Mouse (Mus musculus): Measurements from ENCODE around the gene Zfp688. TPM values are rescaled to one million over a fixed set of nuclear protein-coding genes. Genes with fewer than 3 reads are reported as not detected.
"Not testable (repeated sequence)": the region's sequence is repeated elsewhere in the genome, so short reads cannot be mapped to it uniquely, and the experiment has no call there.

The Zfp688 gene
- 21.1 and 22.7 TPM in 2 replicates for total RNA-seq (2017)

DNA sequence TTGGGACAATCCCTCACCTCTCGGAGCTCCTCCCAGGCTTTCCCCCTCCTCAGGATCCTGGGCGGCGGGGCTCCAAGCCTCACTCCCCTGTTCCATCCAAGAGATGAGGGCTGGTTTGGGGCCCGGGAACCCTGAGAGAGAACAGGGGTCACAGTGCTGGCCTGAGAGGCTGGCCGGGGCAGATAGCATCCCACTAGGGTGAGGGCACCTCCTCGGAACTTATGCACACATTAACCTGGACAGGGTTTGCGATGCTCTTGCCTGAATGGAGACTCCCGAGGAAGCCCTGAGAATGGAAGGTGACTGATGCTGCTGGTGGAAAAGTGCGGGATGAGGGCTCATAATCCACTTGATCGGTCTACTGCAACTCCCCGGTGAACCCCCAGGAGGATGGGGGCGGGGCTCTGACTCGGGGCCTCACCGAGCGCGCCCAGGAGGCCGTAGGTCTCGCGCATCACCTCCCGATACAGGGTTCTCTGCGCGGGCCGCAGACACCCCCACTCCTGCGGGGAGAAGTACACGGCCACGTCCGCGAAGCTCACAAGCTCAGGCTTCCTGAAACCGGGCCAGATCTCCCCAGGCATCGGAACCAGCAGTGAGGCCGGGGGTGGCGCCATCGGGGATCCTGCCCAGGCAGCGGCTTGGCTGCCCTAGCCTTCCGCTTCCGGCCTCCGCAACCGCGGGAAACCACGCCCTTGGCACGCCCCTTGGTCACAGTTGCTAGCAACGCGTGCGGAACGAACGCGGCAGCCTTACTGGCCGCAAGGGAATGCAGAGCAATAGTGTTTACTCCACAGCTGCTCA lies at the start of gene Zfp688:
Gene Zfp688 (minus strand): TSS at position 681 of the 804 bp plus-strand sequence.
- ATAC-seq (ENCODE audit: extremely low read depth, insufficient number of reproducible peaks, low FRiP score, poor library complexity, severe bottlenecking), result peak; percentile 95

DNA sequence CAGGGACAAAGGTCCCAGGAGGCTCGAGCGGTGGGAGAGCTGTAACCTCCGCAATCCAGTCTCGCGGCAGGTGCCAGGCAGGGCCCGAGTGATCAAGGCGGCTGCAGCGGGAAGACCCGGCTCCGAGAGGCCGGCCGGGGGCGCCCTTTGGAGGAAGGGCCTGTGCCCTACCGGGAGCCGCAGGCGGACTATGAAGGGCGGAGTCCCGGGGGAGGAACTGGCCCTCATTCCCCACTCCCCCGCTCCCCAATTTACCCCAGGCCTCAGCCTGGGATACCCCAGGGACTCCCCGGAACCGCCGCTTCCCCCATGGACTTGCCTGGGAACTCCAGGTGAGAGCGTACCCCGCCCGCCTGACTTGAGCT lies 49.8 kb upstream of the Zfp688 start:
- ATAC-seq (ENCODE audit: extremely low read depth, insufficient number of reproducible peaks, low FRiP score, poor library complexity, severe bottlenecking), result no peak

- peak; percentile 92 for ATAC-seq (ENCODE audit: extremely low read depth, insufficient number of reproducible peaks, low FRiP score, poor library complexity, severe bottlenecking)
These were observed 49.1 kb upstream of the Zfp688 start for GRCm38 (mm10) chr7:127470743-127471645.

DNA sequence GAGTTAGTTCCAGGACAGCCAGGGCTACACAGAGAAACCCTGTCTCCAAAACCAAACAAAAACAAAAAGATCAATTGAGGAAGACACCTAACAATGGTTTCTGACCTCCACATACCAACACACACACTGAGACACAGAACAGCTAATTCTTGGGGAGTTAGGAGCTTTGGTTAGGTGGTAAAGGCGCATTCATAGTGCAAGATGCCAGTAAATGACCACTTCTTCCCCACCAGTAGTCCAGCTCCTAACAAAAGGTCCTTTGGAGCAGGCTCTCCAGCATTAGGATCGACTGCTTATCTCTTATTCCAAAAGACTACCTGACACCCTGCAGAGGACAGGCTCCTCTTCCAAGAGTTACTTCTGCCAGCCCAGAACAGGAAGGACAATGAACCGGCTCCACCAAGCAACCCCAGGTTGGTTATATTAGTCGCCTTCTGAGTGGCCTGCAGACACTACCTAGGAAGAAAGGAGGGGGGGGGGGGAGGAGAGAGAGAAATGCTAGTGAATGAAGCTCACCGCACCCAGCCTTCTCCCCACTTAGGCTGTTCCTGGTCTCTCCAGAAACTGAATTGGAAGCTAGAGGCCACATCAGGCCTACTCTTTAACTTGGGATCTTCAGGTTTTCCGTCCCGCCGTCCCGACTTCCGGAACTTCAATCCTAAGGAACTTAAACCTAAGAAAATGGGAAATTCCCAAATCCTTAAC lies 48.3 kb upstream of the Zfp688 start:
- ATAC-seq (ENCODE audit: extremely low read depth, insufficient number of reproducible peaks, low FRiP score, poor library complexity, severe bottlenecking), result no peak

- ATAC-seq (ENCODE audit: extremely low read depth, insufficient number of reproducible peaks, low FRiP score, poor library complexity, severe bottlenecking), result no peak
These were observed 44.7 kb upstream of the Zfp688 start for GRCm38 (mm10) chr7:127466606-127467005.

- not testable (repeated sequence) for ATAC-seq (ENCODE audit: extremely low read depth, insufficient number of reproducible peaks, low FRiP score, poor library complexity, severe bottlenecking)
These were observed 43.8 kb upstream of the Zfp688 start for GRCm38 (mm10) chr7:127465670-127466069.

- ATAC-seq (ENCODE audit: extremely low read depth, insufficient number of reproducible peaks, low FRiP score, poor library complexity, severe bottlenecking), result no peak
These were observed 43.3 kb upstream of the Zfp688 start for GRCm38 (mm10) chr7:127465191-127465590.

GRCm38 (mm10) chr7:127459311-127459710 lies 37.4 kb upstream of the Zfp688 start, which contains the start of gene Prr14:
Gene Prr14 (plus strand): TSS chr7:127459611.
- not testable (repeated sequence) for ATAC-seq (ENCODE audit: extremely low read depth, insufficient number of reproducible peaks, low FRiP score, poor library complexity, severe bottlenecking)

- not testable (repeated sequence) for ATAC-seq (ENCODE audit: extremely low read depth, insufficient number of reproducible peaks, low FRiP score, poor library complexity, severe bottlenecking)
These were observed 36.7 kb upstream of the Zfp688 start for GRCm38 (mm10) chr7:127458371-127459122.

DNA sequence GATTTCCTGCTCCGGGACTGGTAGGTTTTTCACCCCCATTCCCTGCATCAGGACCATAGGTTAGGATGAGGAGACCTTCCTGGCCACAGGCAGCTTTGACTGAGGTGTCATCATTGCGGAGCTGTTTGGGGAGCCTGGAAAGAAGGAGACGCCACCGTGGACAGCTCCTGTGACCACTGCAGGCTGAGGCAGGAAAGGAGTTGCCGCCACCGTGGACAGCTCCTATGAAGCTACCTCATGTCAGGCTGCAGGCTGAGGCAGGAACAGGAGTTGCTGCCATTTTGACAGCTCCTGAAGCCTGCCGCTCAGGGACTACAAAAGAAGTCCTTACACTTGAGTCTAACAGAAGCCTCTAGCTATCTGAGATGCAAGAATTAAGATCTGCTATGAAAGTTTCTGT lies 33.0 kb upstream of the Zfp688 start:
- ATAC-seq (ENCODE audit: extremely low read depth, insufficient number of reproducible peaks, low FRiP score, poor library complexity, severe bottlenecking), result no peak

DNA sequence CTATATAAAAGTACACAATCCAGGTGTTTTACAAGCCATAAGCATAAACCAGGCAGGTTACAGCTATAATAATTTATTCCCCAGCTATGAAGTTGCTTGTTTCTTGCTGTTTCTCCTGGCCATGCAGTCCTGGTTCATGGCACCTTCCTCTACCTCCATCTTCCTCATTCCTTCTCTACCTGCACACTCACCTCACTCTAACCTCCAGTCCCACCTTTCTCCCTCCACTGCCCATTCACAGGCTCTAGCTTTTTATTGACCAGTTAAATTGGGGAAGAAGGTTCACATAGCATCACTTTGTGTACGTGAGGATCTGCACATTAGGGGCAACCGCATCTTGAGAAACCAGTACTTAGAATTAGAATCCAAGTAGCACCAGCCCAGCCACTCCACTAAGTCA lies 31.2 kb upstream of the Zfp688 start:
- ATAC-seq (ENCODE audit: extremely low read depth, insufficient number of reproducible peaks, low FRiP score, poor library complexity, severe bottlenecking), result no peak

- ATAC-seq (ENCODE audit: extremely low read depth, insufficient number of reproducible peaks, low FRiP score, poor library complexity, severe bottlenecking), result no peak
These were observed 28.1 kb upstream of the Zfp688 start for GRCm38 (mm10) chr7:127449966-127450365.

GRCm38 (mm10) chr7:127448521-127449300 lies 26.8 kb upstream of the Zfp688 start, which contains the start of gene Zfp689:
Gene Zfp689 (minus strand): TSS chr7:127449158.
- peak; percentile 96 for ATAC-seq (ENCODE audit: extremely low read depth, insufficient number of reproducible peaks, low FRiP score, poor library complexity, severe bottlenecking)

DNA sequence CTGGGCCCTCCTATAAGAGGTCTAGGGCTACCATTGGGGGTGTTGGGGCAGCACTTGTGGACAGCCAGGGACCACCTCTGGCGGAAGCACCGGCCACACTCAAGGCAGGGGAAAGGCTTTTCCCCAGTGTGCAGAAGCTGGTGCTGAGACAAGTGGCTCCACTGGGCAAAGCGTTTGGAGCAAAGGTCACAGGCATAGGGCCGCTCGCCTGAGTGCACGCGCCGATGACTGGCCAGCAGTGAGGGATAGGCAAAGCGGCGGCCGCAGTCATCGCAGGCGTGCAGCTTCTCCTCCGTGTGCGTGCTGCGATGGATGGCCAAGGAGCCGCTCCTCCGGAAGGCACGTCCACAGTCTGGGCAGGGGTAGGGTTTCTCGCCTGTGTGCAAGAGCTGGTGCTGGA lies 22.1 kb upstream of the Zfp688 start:
- ATAC-seq (ENCODE audit: extremely low read depth, insufficient number of reproducible peaks, low FRiP score, poor library complexity, severe bottlenecking), result no peak

GRCm38 (mm10) chr7:127437724-127438123 lies 15.9 kb upstream of the Zfp688 start:
- ATAC-seq (ENCODE audit: extremely low read depth, insufficient number of reproducible peaks, low FRiP score, poor library complexity, severe bottlenecking), result no peak

GRCm38 (mm10) chr7:127435206-127435605 lies 13.3 kb upstream of the Zfp688 start:
- no peak for ATAC-seq (ENCODE audit: extremely low read depth, insufficient number of reproducible peaks, low FRiP score, poor library complexity, severe bottlenecking)

- ATAC-seq (ENCODE audit: extremely low read depth, insufficient number of reproducible peaks, low FRiP score, poor library complexity, severe bottlenecking), result no peak
These were observed 4.5 kb upstream of the Zfp688 start for GRCm38 (mm10) chr7:127426354-127426753.

DNA sequence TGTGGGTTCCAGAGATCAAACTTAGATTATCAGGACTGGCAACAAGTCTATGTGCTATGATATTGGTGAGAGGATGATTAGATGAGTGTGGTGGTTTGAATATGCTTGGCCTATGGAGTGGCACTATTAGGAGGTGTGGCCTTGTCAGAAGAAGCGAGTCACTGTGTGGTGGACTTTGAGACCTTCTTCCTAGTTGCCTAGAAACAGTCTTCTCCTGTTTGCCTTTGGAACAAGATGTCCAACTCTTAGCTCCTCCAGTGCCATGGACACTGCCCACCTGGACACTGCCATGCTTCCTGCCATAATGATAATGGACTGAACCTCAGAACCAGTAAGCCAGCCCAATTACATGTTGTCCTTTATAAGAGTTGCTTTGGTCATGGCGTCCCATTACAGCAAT lies 4.0 kb upstream of the Zfp688 start:
- ATAC-seq (ENCODE audit: extremely low read depth, insufficient number of reproducible peaks, low FRiP score, poor library complexity, severe bottlenecking), result no peak

All from neutrophil, adult 5-6 weeks (primary cell).